Mouse (Mus musculus) kidney, postnatal 25 days (tissue): Measurements from ENCODE around the gene Iqschfp.
A peak's percentile ranks its signal among the peaks of the same experiment; 100 is the strongest.

Source experiments
- DNase-seq, 2 experiments: peaks; one replicate each; pipeline ENCODE4 v3.0.0; 2021; ENCODE audit warnings: mixed read lengths in 2 of 2

Gene Iqschfp

GRCm38 (mm10) chr3:67959672-67960071, 67.6 kb downstream of the Iqschfp start:
- no peak for DNase-seq

- no peak for DNase-seq
Observed at GRCm38 (mm10) chr3:67960133-67960532, 68.1 kb downstream of the Iqschfp start.

GRCm38 (mm10) chr3:67960727-67961126, 68.7 kb downstream of the Iqschfp start:
- DNase-seq, result no peak

GRCm38 (mm10) chr3:67961934-67962639, 70.1 kb downstream of the Iqschfp start:
- DNase-seq, result no peak

- DNase-seq, result no peak
Observed at GRCm38 (mm10) chr3:67974340-67974998, 82.4 kb downstream of the Iqschfp start.

DNA sequence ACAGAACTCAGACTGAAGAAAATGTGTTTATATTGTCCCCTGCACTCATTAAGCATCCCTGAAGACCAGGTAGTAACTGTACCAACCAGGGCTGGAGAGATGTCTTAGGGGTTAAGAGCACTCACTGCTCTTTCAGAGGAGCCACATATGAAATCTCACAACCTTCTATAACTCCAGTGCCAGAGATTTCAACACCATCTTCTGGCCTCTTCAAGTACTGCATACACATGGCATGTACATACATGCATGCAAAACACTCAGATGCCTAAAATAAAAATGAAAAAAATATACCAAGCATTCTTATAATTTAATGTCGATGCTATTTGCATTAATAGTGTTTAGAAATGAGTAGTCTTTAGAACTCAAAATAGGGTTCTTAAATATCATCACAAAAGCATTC, 88.0 kb downstream of the Iqschfp start:
- DNase-seq, result no peak

DNA sequence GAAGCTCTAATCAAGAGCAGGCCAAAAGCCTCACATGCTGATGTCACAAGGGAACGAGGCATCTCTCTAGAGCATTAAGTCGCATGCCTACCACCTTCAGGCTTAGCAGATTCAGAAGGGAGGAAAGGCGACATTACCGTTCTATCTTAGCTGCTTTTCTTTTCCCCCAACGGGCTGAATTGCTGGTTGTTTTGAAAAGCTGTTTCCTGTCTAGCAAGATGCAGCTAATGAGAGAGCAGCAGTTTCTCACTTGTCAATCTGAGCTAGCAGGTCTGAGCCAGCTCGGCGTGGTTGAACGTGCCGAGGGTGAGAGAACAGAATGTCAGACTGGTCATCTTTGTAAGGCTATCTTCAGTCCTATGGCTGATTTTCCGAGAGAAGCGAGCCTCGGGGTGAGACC, 91.3 kb downstream of the Iqschfp start:
- DNase-seq, result no peak

- DNase-seq, result no peak
Observed at GRCm38 (mm10) chr3:68002415-68002814, 110.4 kb downstream of the Iqschfp start.

DNA sequence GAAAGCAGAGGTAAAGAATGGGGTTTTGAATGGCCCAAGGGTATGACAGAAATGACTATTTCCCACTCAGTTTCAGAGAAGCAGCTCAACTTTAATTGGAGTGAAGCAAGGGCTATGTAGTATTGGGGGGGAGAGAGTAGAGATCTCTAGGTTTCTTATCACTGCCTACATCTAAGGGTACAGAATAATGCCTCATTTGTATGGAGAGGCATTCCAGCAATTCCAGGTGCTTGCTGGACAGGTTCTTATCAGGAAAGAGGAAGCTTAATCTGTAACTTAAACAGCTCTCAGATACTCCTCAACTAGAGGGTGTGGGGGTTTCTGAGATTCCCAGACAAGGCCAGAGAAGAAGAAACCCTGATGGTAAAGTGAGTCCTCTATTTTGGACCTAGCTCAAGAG, 120.3 kb downstream of the Iqschfp start:
- no peak for DNase-seq

DNA sequence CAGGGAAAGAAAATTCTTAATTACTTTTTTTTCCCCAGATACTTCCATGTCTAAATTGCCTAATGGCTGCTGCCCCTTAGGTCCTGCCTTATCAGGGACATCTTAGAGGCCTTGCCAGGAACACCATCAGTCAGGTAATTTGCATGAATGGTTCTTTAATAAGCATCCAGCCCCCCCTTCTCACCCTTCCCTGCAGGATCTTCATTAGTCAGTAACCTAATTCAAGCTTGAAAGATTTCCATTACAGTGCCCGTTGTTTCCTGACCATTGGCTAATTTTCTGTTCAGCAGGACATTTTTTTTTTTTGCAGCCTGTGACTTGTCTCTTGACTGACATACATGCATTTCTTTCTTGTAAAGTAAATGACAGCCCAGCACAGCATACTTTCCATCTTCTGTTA, 123.8 kb downstream of the Iqschfp start:
- DNase-seq, result no peak

DNA sequence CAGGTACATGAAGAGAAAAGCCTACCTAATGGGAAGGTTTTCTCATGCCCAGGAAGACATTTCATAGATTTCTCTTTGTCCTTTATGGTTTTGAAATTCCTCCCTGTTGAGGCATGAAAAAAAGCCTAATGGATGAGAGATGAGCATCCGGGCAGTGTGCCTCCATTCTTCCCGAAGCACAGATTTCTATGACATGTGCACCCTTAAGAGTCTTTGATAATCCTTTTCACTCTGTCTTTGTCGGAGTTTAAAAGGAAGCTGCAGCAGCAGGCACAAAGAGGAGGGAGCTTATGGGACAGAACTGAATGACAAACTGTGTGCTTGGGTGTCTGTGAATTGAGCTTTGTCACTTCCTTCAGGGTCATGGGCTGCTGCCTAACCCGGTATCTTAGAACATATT, 127.4 kb downstream of the Iqschfp start:
- DNase-seq, result no peak

- DNase-seq, result no peak
Observed at GRCm38 (mm10) chr3:68036097-68036496, 144.1 kb downstream of the Iqschfp start.

GRCm38 (mm10) chr3:68042951-68043350, 150.9 kb downstream of the Iqschfp start:
- DNase-seq, result no peak

GRCm38 (mm10) chr3:68045475-68046416, 153.7 kb downstream of the Iqschfp start:
- DNase-seq, result peak; percentile 20 to 42

DNA sequence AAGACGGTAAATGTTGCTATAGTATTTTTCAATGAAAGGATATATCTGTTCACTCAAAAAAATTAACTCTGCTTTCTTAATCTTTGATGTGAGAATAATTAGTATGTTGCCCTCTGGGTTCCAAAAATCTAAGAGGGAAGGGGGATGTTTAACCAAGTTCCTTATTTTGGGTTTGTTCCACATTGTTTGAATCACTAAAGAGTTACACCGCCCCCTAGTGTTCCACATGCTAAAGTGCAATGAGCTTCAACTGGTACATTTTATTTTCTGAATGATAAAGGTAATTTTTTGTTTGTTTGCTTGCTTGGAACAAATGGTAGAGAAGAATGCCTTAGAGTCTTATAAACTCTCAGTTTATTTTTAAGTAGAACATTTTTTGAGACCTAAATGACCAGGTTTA, 161.5 kb downstream of the Iqschfp start:
- DNase-seq, result peak in 1 of 2 experiments; percentile 37

DNA sequence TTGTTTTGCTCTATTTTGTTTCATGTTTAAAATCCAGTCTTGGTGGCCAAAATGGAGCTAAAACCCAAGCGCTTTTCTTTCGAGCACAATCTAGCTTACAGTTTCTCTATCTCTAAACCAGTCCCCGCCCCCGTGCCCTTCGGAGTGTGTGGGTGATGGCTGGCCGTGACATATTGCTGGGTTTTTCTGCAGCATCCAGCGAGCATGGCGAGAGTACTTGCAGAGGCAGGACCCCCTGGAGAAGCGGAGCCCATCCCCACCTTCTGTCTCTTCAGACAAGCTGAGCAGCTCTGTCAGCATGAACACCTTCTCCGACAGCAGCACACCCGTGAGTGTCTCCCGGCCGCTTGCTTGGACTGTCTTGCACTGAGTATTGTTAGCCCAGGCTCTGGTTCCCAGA, 163.0 kb downstream of the Iqschfp start:
- no peak for DNase-seq

- DNase-seq, result peak; percentile 76 to 90
Observed at GRCm38 (mm10) chr3:68056373-68057275, 164.6 kb downstream of the Iqschfp start.

DNA sequence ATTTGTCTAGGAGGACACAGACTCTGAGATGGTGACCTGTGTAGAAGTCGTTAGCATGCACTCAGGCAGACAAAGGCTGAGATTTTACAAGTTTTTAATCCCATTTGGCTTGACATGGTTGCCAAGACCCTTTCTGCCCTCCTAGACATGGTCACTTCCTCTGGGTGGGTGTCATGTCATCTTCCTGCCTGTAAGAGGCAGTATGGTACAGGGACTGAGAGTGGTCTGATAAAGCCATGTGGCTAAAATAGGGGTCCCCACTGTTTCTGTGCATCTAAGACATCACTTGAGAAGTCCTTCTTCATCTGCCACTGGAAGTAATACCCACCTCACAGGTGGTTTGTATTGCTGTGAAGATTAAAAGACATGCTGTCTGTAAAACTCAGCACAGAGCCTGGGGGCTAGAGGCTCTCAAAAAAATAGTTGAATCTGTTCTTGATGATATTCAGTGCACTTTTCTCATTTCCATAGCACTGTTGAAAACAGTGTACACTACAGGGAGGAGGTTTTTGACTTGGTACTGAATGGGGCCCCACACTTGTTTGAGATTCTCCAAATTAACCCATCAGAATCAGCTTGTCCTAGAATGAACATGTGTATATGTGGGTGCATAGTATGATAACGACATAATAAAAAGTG, 167.2 kb downstream of the Iqschfp start:
- peak in 1 of 2 experiments; percentile 20 for DNase-seq

GRCm38 (mm10) chr3:68064731-68065130, 172.7 kb downstream of the Iqschfp start, which contains the start of gene Schip1:
Gene Schip1, plus strand, starts transcription at chr3:68064802.
- peak; percentile 68 to 69 for DNase-seq

DNA sequence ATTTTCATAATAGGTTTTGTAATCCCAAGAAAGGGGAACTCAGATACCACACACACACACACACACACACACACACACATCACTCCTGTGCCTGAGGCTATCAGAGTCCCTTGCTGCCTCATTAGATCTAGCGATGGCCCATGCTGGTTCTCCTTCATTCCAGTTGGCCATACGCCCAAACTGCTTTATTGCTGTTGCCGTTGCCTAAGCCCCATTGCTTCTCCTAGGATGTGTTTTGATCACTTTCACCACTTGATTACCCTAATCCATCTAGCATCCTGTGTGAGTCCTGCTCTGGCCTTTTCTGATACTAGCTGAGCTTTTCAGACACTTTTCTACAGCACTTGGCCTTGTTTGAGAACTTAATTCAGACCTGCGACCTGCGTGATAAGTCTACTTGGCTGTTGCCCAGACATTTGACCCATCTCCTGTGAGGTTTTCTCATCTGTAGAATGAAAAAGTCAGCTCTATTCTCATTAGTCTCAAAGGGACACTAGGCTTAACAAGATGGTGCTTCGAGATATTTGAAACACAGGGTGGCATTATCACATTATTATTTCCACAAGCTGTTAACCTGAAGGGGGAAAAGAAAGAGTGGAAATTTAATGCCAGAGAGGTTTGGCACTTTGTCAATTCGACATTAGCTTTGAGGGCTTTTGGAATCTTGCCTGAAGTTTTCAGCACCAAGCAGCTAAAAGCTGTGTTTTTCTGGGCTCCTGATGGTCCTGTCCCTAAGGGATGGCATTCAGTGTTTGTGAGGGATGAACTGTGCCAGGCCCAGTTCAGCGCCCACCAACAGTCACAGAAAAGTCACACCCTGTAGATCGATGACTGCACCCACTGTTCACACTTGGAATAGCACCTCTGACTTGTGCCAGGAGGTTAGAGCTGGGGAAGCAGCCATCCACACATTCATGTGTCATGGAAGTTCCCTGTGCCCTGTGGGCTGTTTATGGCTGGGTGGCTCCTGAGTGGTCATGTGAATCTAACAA, 179.7 kb downstream of the Iqschfp start:
- peak in 1 of 2 experiments; percentile 8 for DNase-seq
